Mouse (Mus musculus) CH12.LX (cell line): ENCODE data around the gene Gm49387.

ENCODE experiments used
- CTCF ChIP-seq, 2 experiments: IDR thresholded peaks in 1 of 2; conservative IDR thresholded peaks in 1 of 2; 2 replicates each; pipeline ENCODE4 v1.5.1; 2011 to 2012; ENCODE audit warnings: low read depth in 2 of 2, low read length in 2 of 2, improper control_type of control experiment in 1 of 2, inconsistent platforms in 1 of 2, mild to moderate bottlenecking in 1 of 2, moderate library complexity in 1 of 2
- EP300 ChIP-seq: IDR thresholded peaks from 2 replicates; pipeline ENCODE4 v1.6.1; 2011; ENCODE audit warnings: low read length, improper control_type of control experiment
- ETS1 ChIP-seq: conservative IDR thresholded peaks from 2 replicates; pipeline ENCODE4 v1.6.1; 2012; ENCODE audit warnings: low read depth, mild to moderate bottlenecking, inconsistent platforms, low read length, improper control_type of control experiment, moderate library complexity
- HCFC1 ChIP-seq: IDR thresholded peaks from 2 replicates; pipeline ENCODE4 v1.6.1; 2012; ENCODE audit warnings: low read depth, mild to moderate bottlenecking, inconsistent platforms, low read length, improper control_type of control experiment
- JUND ChIP-seq: conservative IDR thresholded peaks from 2 replicates; pipeline ENCODE4 v1.6.1; 2011; ENCODE audit warnings: low read depth, low read length, improper control_type of control experiment
- KAT2A ChIP-seq: IDR thresholded peaks from 2 replicates; pipeline ENCODE4 v1.6.1; 2012; ENCODE audit warnings: low read length, improper control_type of control experiment, inconsistent platforms; ENCODE audit not compliant: insufficient replicate concordance
- MAFK ChIP-seq: IDR thresholded peaks from 2 replicates; pipeline ENCODE4 v1.6.1; 2011; ENCODE audit warnings: low read length, improper control_type of control experiment; ENCODE audit not compliant: insufficient replicate concordance
- MAX ChIP-seq: IDR thresholded peaks from 2 replicates; pipeline ENCODE4 v1.6.1; 2011; ENCODE audit warnings: low read length, improper control_type of control experiment
- MAZ ChIP-seq: IDR thresholded peaks from 2 replicates; pipeline ENCODE4 v1.6.1; 2012; ENCODE audit warnings: low read depth, mild to moderate bottlenecking, inconsistent platforms, low read length, improper control_type of control experiment, moderate library complexity
- POLR2A ChIP-seq: IDR thresholded peaks from 2 replicates; pipeline ENCODE4 v1.6.1; 2011; ENCODE audit warnings: low read depth, mild to moderate bottlenecking, improper control_type of control experiment, low read length
- SIN3A ChIP-seq: IDR thresholded peaks from 2 replicates; pipeline ENCODE4 v1.6.1; 2012; ENCODE audit warnings: low read length, improper control_type of control experiment, inconsistent platforms
- USF1 ChIP-seq: IDR thresholded peaks from 2 replicates; pipeline ENCODE4 v1.6.1; 2014; ENCODE audit warnings: low read depth, mild to moderate bottlenecking, inconsistent platforms, low read length, improper control_type of control experiment
- ZKSCAN1 ChIP-seq: IDR thresholded peaks from 2 replicates; pipeline ENCODE4 v1.6.1; 2012; ENCODE audit warnings: low read depth, inconsistent platforms, low read length, improper control_type of control experiment, borderline replicate concordance
- ZNF384 ChIP-seq: IDR thresholded peaks from 2 replicates; pipeline ENCODE4 v1.6.1; 2012; ENCODE audit warnings: low read depth, low read length, improper control_type of control experiment, inconsistent platforms

- TF ChIP-seq MAFK (no peak), EP300 (no peak), ZNF384 (no peak), ZKSCAN1 (no peak), CTCF (conservative IDR thresholded peaks at IDR 0.05 in 1 of 2, IDR thresholded peaks at IDR 0.05 in 1 of 2; ENCODE audit: low read depth in 2 of 2, low read length in 2 of 2) (no peak), JUND (no peak), MAX (no peak), USF1 (no peak), POLR2A (no peak), KAT2A (no peak), MAZ (no peak), ETS1 (no peak), SIN3A (no peak), HCFC1 (no peak)
These were observed 22.9 kb upstream of the Gm49387 start for GRCm38 (mm10) chr14:31663376-31664099.
